Mouse (Mus musculus) testis, adult 2 months (tissue): ENCODE data around the gene Gm13285.

ENCODE experiments used
- CTCF ChIP-seq: fragments of 200-500 bp; IDR thresholded peaks from 2 replicates; pipeline ENCODE4 v1.5.1; 2012; ENCODE audit warnings: low read depth, mild to moderate bottlenecking, inconsistent platforms, low read length, moderate library complexity; ENCODE audit not compliant: control insufficient read depth, insufficient read depth, insufficient replicate concordance
- POLR2A ChIP-seq: fragments of 200-500 bp; IDR thresholded peaks from 2 replicates; pipeline ENCODE4 v1.6.1; 2012; ENCODE audit warnings: low read depth, mild to moderate bottlenecking, inconsistent platforms, low read length, moderate library complexity; ENCODE audit not compliant: control insufficient read depth

- TF ChIP-seq CTCF (no peak), POLR2A (no peak)
Measured at GRCm38 (mm10) chr4:88749926-88750325, 49.5 kb upstream of the Gm13285 start.
